22 mouse cellular contexts compared by ENCODE assay signal in the genomic region with DNA sequence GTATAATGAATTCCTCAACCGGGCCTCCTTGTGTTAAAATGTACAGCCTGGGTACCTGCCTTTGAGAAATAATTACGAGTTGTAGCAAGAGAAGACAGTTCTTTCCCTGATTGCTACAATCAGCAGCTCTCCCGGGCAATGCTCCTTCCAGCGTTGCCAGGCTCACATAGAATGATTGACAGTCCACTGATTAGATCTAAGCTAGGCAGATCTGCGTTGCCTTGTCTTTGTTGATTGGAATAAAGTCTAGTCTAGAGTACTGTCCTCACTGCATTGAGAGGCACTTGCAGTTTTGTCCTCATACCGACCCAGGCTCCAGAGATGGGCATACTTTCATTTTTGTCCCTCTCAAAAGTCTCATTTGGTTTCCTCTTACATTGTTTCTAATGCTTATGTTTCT.
DNase-seq lines count a peak whose midpoint lies in the region; ATAC-seq and TF ChIP-seq lines count a peak whose summit lies in the region.
"Had no signal": no experiment of that assay in that cellular context is flagged by ENCODE, and none has a peak within 500 bp of the region (broad histone marks: within the 10 kb centered on the region; RNA-seq: fewer than 3 reads in every experiment).

No protein-coding gene starts in this region.

- H3K27ac ChIP-seq in embryonic facial prominence, embryonic 11.5 days (replicated peaks; ENCODE audit: low read depth, low read length): no peak overlapping the region
- no peak overlapping the region for H3K27ac ChIP-seq in embryonic facial prominence, embryonic 10.5 days (replicated peaks)
- no peak overlapping the region for H3K27ac ChIP-seq in hindbrain, embryonic 11.5 days (ENCODE audit: low read depth, low read length)
- no peak overlapping the region for H3K27ac ChIP-seq in hindbrain, embryonic 14.5 days
- no peak overlapping the region for H3K27ac ChIP-seq in forebrain, embryonic 16.5 days (ENCODE audit: low read length)
- H3K27ac ChIP-seq: gastrocnemius, adult 2 months; hindbrain, embryonic 10.5 days; limb, embryonic 12.5 days; liver, embryonic 15.5 days; macrophage had no signal

- no peak overlapping the region for H3K9ac ChIP-seq in embryonic facial prominence, embryonic 11.5 days (replicated peaks; ENCODE audit: low read length)
- H3K9ac ChIP-seq in hindbrain, embryonic 11.5 days (ENCODE audit: low read depth, low read length): no peak overlapping the region
- H3K9ac ChIP-seq in hindbrain, embryonic 14.5 days: no peak overlapping the region
- H3K9ac ChIP-seq in forebrain, embryonic 16.5 days (replicated peaks; ENCODE audit: low read depth, low read length): no peak overlapping the region
- H3K9ac ChIP-seq: limb, embryonic 12.5 days; liver, embryonic 15.5 days had no signal

- H3K36me3 ChIP-seq in embryonic facial prominence, embryonic 11.5 days (replicated peaks; ENCODE audit: control insufficient read depth, insufficient read depth, low read depth, low read length): no peaks in the 10 kb centered on the region
- H3K36me3 ChIP-seq in embryonic facial prominence, embryonic 10.5 days (replicated peaks): no peaks in the 10 kb centered on the region
- H3K36me3 ChIP-seq in hindbrain, embryonic 11.5 days (ENCODE audit: control insufficient read depth, insufficient read depth, low read length): no peaks in the 10 kb centered on the region
- no peaks in the 10 kb centered on the region for H3K36me3 ChIP-seq in hindbrain, embryonic 14.5 days (replicated peaks; ENCODE audit: control insufficient read depth, insufficient read depth)
- no peaks in the 10 kb centered on the region for H3K36me3 ChIP-seq in G1E (replicated peaks)
- no peaks in the 10 kb centered on the region for H3K36me3 ChIP-seq in forebrain, embryonic 16.5 days (ENCODE audit: control insufficient read depth, insufficient read depth)
- H3K36me3 ChIP-seq: hindbrain, embryonic 10.5 days; limb, embryonic 12.5 days; liver, embryonic 15.5 days had no signal

- no peaks in the 10 kb centered on the region for H3K27me3 ChIP-seq in embryonic facial prominence, embryonic 11.5 days (ENCODE audit: control insufficient read depth, insufficient read depth, low read length)
- no peaks in the 10 kb centered on the region for H3K27me3 ChIP-seq in embryonic facial prominence, embryonic 10.5 days (replicated peaks; ENCODE audit: low read depth, poor library complexity, severe bottlenecking)
- H3K27me3 ChIP-seq in hindbrain, embryonic 11.5 days (ENCODE audit: control insufficient read depth, insufficient read depth, low read length): no peaks in the 10 kb centered on the region
- no peaks in the 10 kb centered on the region for H3K27me3 ChIP-seq in hindbrain, embryonic 14.5 days (ENCODE audit: control insufficient read depth, insufficient read depth, low read length)
- H3K27me3 ChIP-seq in G1E (ENCODE audit: insufficient read depth, low read length): no peaks in the 10 kb centered on the region
- no peaks in the 10 kb centered on the region for H3K27me3 ChIP-seq in forebrain, embryonic 16.5 days (replicated peaks; ENCODE audit: control insufficient read depth, insufficient read depth, low read length)
- H3K27me3 ChIP-seq: limb, embryonic 12.5 days; liver, embryonic 15.5 days had no signal

- no peak for TF ChIP-seq CTCF in G1E (IDR thresholded peaks at IDR 0.05; ENCODE audit: low read depth, low read length)

- H3K9me3 ChIP-seq in embryonic facial prominence, embryonic 11.5 days (replicated peaks; ENCODE audit: control insufficient read depth, low read length): no peaks in the 10 kb centered on the region
- no peaks in the 10 kb centered on the region for H3K9me3 ChIP-seq in embryonic facial prominence, embryonic 10.5 days
- no peaks in the 10 kb centered on the region for H3K9me3 ChIP-seq in hindbrain, embryonic 11.5 days (ENCODE audit: control insufficient read depth, low read length)
- H3K9me3 ChIP-seq in hindbrain, embryonic 14.5 days (ENCODE audit: control insufficient read depth, low read length): no peaks in the 10 kb centered on the region
- H3K9me3 ChIP-seq in G1E (replicated peaks): no peaks in the 10 kb centered on the region
- no peaks in the 10 kb centered on the region for H3K9me3 ChIP-seq in forebrain, embryonic 16.5 days (ENCODE audit: control insufficient read depth, low read length)
- H3K9me3 ChIP-seq: hindbrain, embryonic 10.5 days; limb, embryonic 12.5 days; liver, embryonic 15.5 days had no signal

- ATAC-seq in embryonic facial prominence, embryonic 11.5 days (replicated peaks; ENCODE audit: insufficient number of reproducible peaks, low FRiP score, low TSS enrichment, low read depth): no peak
- peak; percentile 47; the same call in 1 of the 2 replicates for ATAC-seq in hindbrain, embryonic 11.5 days (ENCODE audit: low FRiP score)
- ATAC-seq in hindbrain, embryonic 14.5 days (ENCODE audit: low FRiP score): no peak
- peak; percentile 58 for ATAC-seq in G1E (ENCODE audit: extremely low read depth, insufficient number of reproducible peaks, low FRiP score, poor library complexity, severe bottlenecking)
- ATAC-seq in forebrain, embryonic 16.5 days: peak; percentile 75

- no peak overlapping the region for H3K4me2 ChIP-seq in embryonic facial prominence, embryonic 11.5 days (ENCODE audit: low read depth, low read length)
- no peak overlapping the region for H3K4me2 ChIP-seq in hindbrain, embryonic 11.5 days (replicated peaks; ENCODE audit: low read depth, low read length)
- no peak overlapping the region for H3K4me2 ChIP-seq in hindbrain, embryonic 14.5 days (replicated peaks)
- peak overlapping the region; percentile 13; the same call in 1 of the 2 replicates for H3K4me2 ChIP-seq in forebrain, embryonic 16.5 days (ENCODE audit: low read length)
- H3K4me2 ChIP-seq: limb, embryonic 12.5 days; liver, embryonic 15.5 days had no signal

- DNase-seq in embryonic facial prominence, embryonic 11.5 days (ENCODE audit: low spot score): peak; percentile 3
- DNase-seq in embryonic facial prominence, embryonic 10.5 days (ENCODE audit: low spot score): no peak
- DNase-seq in hindbrain, embryonic 11.5 days (ENCODE audit: low spot score): no peak
- DNase-seq in hindbrain, embryonic 14.5 days (ENCODE audit: low spot score): no peak
- DNase-seq in G1E (ENCODE audit: low spot score): no peak
- DNase-seq in thymus, postnatal 4 days: no peak
- DNase-seq in ovary, postnatal 14 days (ENCODE audit: low spot score): no peak
- DNase-seq: adrenal gland, adult 2 months; cerebellum, adult 8-10 months; embryo, embryonic 11 days; gastrocnemius, adult 2 months; heart, adult 11 months; kidney, adult 11 months; kidney, postnatal 14 days; right cerebral cortex, postnatal 4 days; thymus, adult 18-20 months had no signal

- WGBS in embryonic facial prominence, embryonic 11.5 days: 41% methylated on average over 6 of the region's 6 CpGs
- WGBS in embryonic facial prominence, embryonic 10.5 days: 47% methylated on average over 6 of the region's 6 CpGs
- WGBS in hindbrain, embryonic 11.5 days: 64% methylated on average over 6 of the region's 6 CpGs
- WGBS in hindbrain, embryonic 14.5 days: 51% methylated on average over 6 of the region's 6 CpGs
- WGBS in forebrain, embryonic 16.5 days: 32% methylated on average over 6 of the region's 6 CpGs

- no peak overlapping the region for H3K4me3 ChIP-seq in embryonic facial prominence, embryonic 11.5 days (ENCODE audit: low read depth, low read length)
- no peak overlapping the region for H3K4me3 ChIP-seq in embryonic facial prominence, embryonic 10.5 days
- no peak overlapping the region for H3K4me3 ChIP-seq in hindbrain, embryonic 11.5 days (ENCODE audit: low read depth, low read length)
- no peak overlapping the region for H3K4me3 ChIP-seq in hindbrain, embryonic 14.5 days (replicated peaks; ENCODE audit: low read length)
- peak overlapping the region; percentile 42; the same call in 1 of the 2 replicates for H3K4me3 ChIP-seq in G1E (ENCODE audit: low read depth, low read length)
- H3K4me3 ChIP-seq in forebrain, embryonic 16.5 days (replicated peaks; ENCODE audit: low read length): no peak overlapping the region
- H3K4me3 ChIP-seq: erythroblast, embryonic 14.5 days; gastrocnemius, adult 2 months; hindbrain, embryonic 10.5 days; limb, embryonic 12.5 days; liver, embryonic 15.5 days had no signal

- H3K4me1 ChIP-seq in embryonic facial prominence, embryonic 11.5 days (ENCODE audit: control insufficient read depth, insufficient read depth, low read length): no peaks in the 10 kb centered on the region
- no peaks in the 10 kb centered on the region for H3K4me1 ChIP-seq in embryonic facial prominence, embryonic 10.5 days
- no peaks in the 10 kb centered on the region for H3K4me1 ChIP-seq in hindbrain, embryonic 11.5 days (replicated peaks; ENCODE audit: control insufficient read depth, insufficient read depth, low read length)
- no peaks in the 10 kb centered on the region for H3K4me1 ChIP-seq in hindbrain, embryonic 14.5 days (replicated peaks; ENCODE audit: control insufficient read depth, insufficient read depth, low read length)
- peaks cover 12% of the 10 kb centered on the region for H3K4me1 ChIP-seq in G1E (ENCODE audit: insufficient read depth, low read depth, low read length)
- H3K4me1 ChIP-seq in forebrain, embryonic 16.5 days (replicated peaks; ENCODE audit: control insufficient read depth, insufficient read depth, low read length): no peaks in the 10 kb centered on the region
- H3K4me1 ChIP-seq: hindbrain, embryonic 10.5 days; limb, embryonic 12.5 days; liver, embryonic 15.5 days had no signal

Comparison
In these comparisons a context has a peak if more than half of its experiments do, and no peak if none do; other contexts are left out.
1. ATAC-seq: peak in hindbrain, embryonic 11.5 days (single experiment), G1E (single experiment) and forebrain, embryonic 16.5 days (single experiment); none in embryonic facial prominence, embryonic 11.5 days (single experiment) and hindbrain, embryonic 14.5 days (single experiment).